Mouse (Mus musculus): ENCODE data around the gene H3f3b. TPM values are rescaled to one million over a fixed set of nuclear protein-coding genes. Genes with fewer than 3 reads are reported as not detected.
A peak's percentile ranks its signal among the peaks of the same experiment; 100 is the strongest.

The H3f3b gene
- polyA plus RNA-seq, 1 experiment = 118 TPM

- TF ChIP-seq POLR2A (IDR thresholded peaks at IDR 0.05; ENCODE audit: low read depth, low read length) = no peak
- TF ChIP-seq CTCF (IDR thresholded peaks at IDR 0.05; ENCODE audit: extremely low read depth, insufficient read length, insufficient replicate concordance, low read depth, low read length) = no peak
- no peak overlapping the region for H3K4me3 ChIP-seq (ENCODE audit: low read depth, low read length)
- H3K27ac ChIP-seq (ENCODE audit: insufficient read depth, low read depth, low read length) = no peak overlapping the region
- no peaks in the 10 kb centered on the region for H3K27me3 ChIP-seq (ENCODE audit: control insufficient read depth, insufficient read depth, low read length)
- 81% methylated on average over 12 of the region's 12 CpGs for WGBS
- H3K36me3 ChIP-seq (ENCODE audit: control insufficient read depth, insufficient read depth, low read length) = peaks cover 4% of the 10 kb centered on the region; the same call in 1 of the 2 replicates
- peaks cover 9% of the 10 kb centered on the region; the same call in 1 of the 2 replicates for H3K4me1 ChIP-seq (ENCODE audit: control insufficient read depth, insufficient read depth, insufficient read length, low read length)
Observed at GRCm38 (mm10) chr11:116065345-116065744, 37.6 kb upstream of the H3f3b start.

DNA sequence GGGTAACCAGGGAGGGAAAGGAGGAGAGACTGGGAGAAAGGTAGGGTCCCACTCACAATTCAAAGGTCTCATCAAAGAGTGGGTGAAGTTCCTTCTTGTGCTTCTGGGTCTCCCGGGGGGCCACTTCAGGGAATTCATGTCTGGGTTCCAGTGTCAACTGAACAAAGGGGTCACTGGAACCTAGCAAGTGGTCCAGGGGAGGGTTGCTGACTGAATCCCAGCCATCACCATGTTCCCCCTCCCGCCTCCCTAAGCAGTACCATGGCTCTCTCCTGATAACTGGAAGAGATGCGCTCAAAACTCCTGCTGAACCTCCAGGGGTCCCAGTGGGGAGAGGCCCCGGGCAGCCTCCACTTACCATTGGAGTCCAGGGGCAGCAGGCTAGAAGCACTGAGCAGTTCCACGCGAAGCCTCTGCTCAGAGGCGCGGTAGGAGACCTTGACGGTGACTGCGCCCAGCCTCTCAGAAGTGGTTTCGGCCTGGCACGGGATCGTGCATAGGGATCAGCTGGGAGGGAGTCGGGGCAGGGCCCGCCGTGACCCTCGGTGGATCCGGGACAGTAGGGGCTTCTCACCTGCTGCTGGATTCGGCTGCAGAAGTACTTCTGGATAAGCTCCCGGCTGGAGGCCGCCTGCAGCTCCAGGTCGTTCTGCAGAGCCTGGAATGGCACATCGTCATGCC is 36.6 kb upstream of the H3f3b start:
- H3K27ac ChIP-seq (ENCODE audit: insufficient read depth, low read depth, low read length) = no peak overlapping the region
- WGBS = 77% methylated on average over 23 of the region's 23 CpGs
- no peak overlapping the region for H3K4me3 ChIP-seq (ENCODE audit: low read depth, low read length)
- no peaks in the 10 kb centered on the region for H3K27me3 ChIP-seq (ENCODE audit: control insufficient read depth, insufficient read depth, low read length)
- H3K36me3 ChIP-seq (ENCODE audit: control insufficient read depth, insufficient read depth, low read length) = peaks cover 6% of the 10 kb centered on the region; the same call in 1 of the 2 replicates
- H3K4me1 ChIP-seq (ENCODE audit: control insufficient read depth, insufficient read depth, insufficient read length, low read length) = peaks cover 12% of the 10 kb centered on the region
- no peak for TF ChIP-seq POLR2A (IDR thresholded peaks at IDR 0.05; ENCODE audit: low read depth, low read length)
- no peak for TF ChIP-seq CTCF (IDR thresholded peaks at IDR 0.05; ENCODE audit: extremely low read depth, insufficient read length, insufficient replicate concordance, low read depth, low read length)

- H3K27me3 ChIP-seq (ENCODE audit: control insufficient read depth, insufficient read depth, low read length) = no peaks in the 10 kb centered on the region
- 61% methylated on average over 13 of the region's 13 CpGs for WGBS
- peaks cover 9% of the 10 kb centered on the region; the same call in 1 of the 2 replicates for H3K36me3 ChIP-seq (ENCODE audit: control insufficient read depth, insufficient read depth, low read length)
- H3K4me3 ChIP-seq (ENCODE audit: low read depth, low read length) = no peak overlapping the region
- H3K27ac ChIP-seq (ENCODE audit: insufficient read depth, low read depth, low read length) = no peak overlapping the region
- TF ChIP-seq POLR2A (IDR thresholded peaks at IDR 0.05; ENCODE audit: low read depth, low read length) = no peak
- no peak for TF ChIP-seq CTCF (IDR thresholded peaks at IDR 0.05; ENCODE audit: extremely low read depth, insufficient read length, insufficient replicate concordance, low read depth, low read length)
- H3K4me1 ChIP-seq (ENCODE audit: control insufficient read depth, insufficient read depth, insufficient read length, low read length) = peaks cover 12% of the 10 kb centered on the region
Observed at GRCm38 (mm10) chr11:116063562-116063961, 35.8 kb upstream of the H3f3b start.

GRCm38 (mm10) chr11:116062521-116062920 is 34.8 kb upstream of the H3f3b start:
- WGBS = 81% methylated on average over 8 of the region's 8 CpGs
- Histone ChIP-seq H3K27ac (ENCODE audit: insufficient read depth, low read depth, low read length) (no peak overlapping the region), H3K4me3 (ENCODE audit: low read depth, low read length) (no peak overlapping the region), H3K36me3 (ENCODE audit: control insufficient read depth, insufficient read depth, low read length) (peaks cover 10% of the 10 kb centered on the region; the same call in 1 of the 2 replicates), H3K27me3 (ENCODE audit: control insufficient read depth, insufficient read depth, low read length) (no peaks in the 10 kb centered on the region), H3K4me1 (ENCODE audit: control insufficient read depth, insufficient read depth, insufficient read length, low read length) (peaks cover 12% of the 10 kb centered on the region)
- TF ChIP-seq POLR2A (IDR thresholded peaks at IDR 0.05; ENCODE audit: low read depth, low read length) (no peak), CTCF (IDR thresholded peaks at IDR 0.05; ENCODE audit: extremely low read depth, insufficient read length, insufficient replicate concordance, low read depth, low read length) (no peak)

GRCm38 (mm10) chr11:116061641-116062415 is 34.1 kb upstream of the H3f3b start:
- H3K27me3 ChIP-seq (ENCODE audit: control insufficient read depth, insufficient read depth, low read length) = no peaks in the 10 kb centered on the region
- 92% methylated on average over 13 of the region's 13 CpGs for WGBS
- peaks cover 15% of the 10 kb centered on the region; the same call in 1 of the 2 replicates for H3K36me3 ChIP-seq (ENCODE audit: control insufficient read depth, insufficient read depth, low read length)
- no peak overlapping the region for H3K27ac ChIP-seq (ENCODE audit: insufficient read depth, low read depth, low read length)
- TF ChIP-seq POLR2A (IDR thresholded peaks at IDR 0.05; ENCODE audit: low read depth, low read length) (no peak), CTCF (IDR thresholded peaks at IDR 0.05; ENCODE audit: extremely low read depth, insufficient read length, insufficient replicate concordance, low read depth, low read length) (no peak)
- H3K4me3 ChIP-seq (ENCODE audit: low read depth, low read length) = no peak overlapping the region
- H3K4me1 ChIP-seq (ENCODE audit: control insufficient read depth, insufficient read depth, insufficient read length, low read length) = peaks cover 12% of the 10 kb centered on the region

DNA sequence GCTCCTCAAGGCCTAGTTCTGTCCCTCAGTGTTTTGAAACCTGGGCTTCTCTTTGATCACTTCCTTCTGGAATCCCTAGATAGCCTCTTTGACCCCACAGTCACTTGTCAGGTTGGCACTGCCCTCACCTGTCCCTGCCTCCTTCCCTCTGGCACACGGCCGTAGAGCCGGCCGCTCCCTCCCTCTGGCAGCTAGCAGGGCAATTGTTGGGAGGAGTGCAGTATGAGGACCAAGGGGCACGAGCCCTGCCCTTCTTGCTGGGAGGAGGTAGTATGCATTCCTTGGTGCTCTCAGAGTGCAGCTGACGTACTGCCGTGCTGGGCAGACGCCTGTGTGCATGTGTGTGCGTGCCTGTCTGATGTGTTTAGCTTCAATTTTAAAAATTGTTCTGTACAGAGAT is 32.8 kb upstream of the H3f3b start:
- no peak for TF ChIP-seq POLR2A (IDR thresholded peaks at IDR 0.05; ENCODE audit: low read depth, low read length)
- TF ChIP-seq CTCF (IDR thresholded peaks at IDR 0.05; ENCODE audit: extremely low read depth, insufficient read length, insufficient replicate concordance, low read depth, low read length) = no peak
- H3K27ac ChIP-seq (ENCODE audit: insufficient read depth, low read depth, low read length) = peak overlapping the region; percentile 91

DNA sequence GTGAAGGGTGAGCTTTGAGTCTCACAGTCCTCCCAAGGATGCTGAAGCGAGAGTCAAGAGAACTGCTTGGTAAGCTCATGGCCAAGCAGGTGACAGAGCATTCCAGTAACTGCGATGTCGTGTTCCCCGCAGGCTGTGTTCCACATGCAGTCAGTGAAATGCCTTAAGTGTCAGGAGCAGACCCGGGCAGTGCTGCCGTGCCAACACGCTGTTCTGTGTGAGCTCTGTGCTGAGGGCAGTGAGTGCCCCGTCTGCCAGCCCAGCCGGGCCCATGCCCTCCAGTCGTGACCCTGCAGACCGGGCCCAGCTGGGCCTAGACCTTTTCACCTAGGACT is 31.9 kb upstream of the H3f3b start:
- TF ChIP-seq CTCF (IDR thresholded peaks at IDR 0.05; ENCODE audit: extremely low read depth, insufficient read length, insufficient replicate concordance, low read depth, low read length) (no peak), POLR2A (IDR thresholded peaks at IDR 0.05; ENCODE audit: low read depth, low read length) (no peak)
- peaks cover 35% of the 10 kb centered on the region for H3K36me3 ChIP-seq (ENCODE audit: control insufficient read depth, insufficient read depth, low read length)

More for the DNA sequence above, 32.8 kb upstream of the H3f3b start:
- H3K4me3 ChIP-seq (ENCODE audit: low read depth, low read length) = no peak overlapping the region
- H3K36me3 ChIP-seq (ENCODE audit: control insufficient read depth, insufficient read depth, low read length) = peaks cover 25% of the 10 kb centered on the region
- 39% methylated on average over 9 of the region's 9 CpGs for WGBS
- peaks cover 12% of the 10 kb centered on the region for H3K4me1 ChIP-seq (ENCODE audit: control insufficient read depth, insufficient read depth, insufficient read length, low read length)
- H3K27me3 ChIP-seq (ENCODE audit: control insufficient read depth, insufficient read depth, low read length) = no peaks in the 10 kb centered on the region

More for the DNA sequence above, 31.9 kb upstream of the H3f3b start:
- H3K4me3 ChIP-seq (ENCODE audit: low read depth, low read length) = no peak overlapping the region
- H3K27ac ChIP-seq (ENCODE audit: insufficient read depth, low read depth, low read length) = no peak overlapping the region
- no peaks in the 10 kb centered on the region for H3K27me3 ChIP-seq (ENCODE audit: control insufficient read depth, insufficient read depth, low read length)
- peaks cover 12% of the 10 kb centered on the region for H3K4me1 ChIP-seq (ENCODE audit: control insufficient read depth, insufficient read depth, insufficient read length, low read length)
- WGBS = 93% methylated on average over 11 of the region's 11 CpGs
